Mouse (Mus musculus): Measurements from ENCODE around the gene Gtdc1. TPM values are rescaled to one million over a fixed set of nuclear protein-coding genes. Genes with fewer than 3 reads are reported as not detected.

Gtdc1 gene
- polyA plus RNA-seq, 1 experiment from 2014 or later: 17.4 TPM

DNA sequence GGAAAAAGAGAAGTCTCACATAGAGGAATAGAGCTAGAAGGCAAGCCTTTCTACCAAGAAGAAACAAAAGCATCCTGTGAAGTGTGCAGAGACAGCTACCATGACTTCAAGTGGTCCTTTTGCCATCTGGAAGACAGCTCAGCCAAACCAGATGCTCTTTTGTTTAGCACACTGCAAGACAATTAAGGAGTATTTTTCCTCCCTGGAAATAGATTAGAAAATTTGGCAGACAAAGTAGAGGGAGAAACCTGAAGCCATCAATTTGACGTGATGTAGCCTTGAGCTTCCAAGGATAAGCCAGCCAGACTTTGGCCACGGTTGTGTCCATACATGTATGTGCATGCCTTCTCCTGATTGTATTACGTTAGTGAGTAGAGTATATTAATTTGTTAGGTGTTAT lies 3.5 kb upstream of the Gtdc1 start:
- Histone ChIP-seq H3K9ac (ENCODE audit: low read depth, low read length) (no peak overlapping the region), H3K27ac (ENCODE audit: low read length) (no peak overlapping the region), H3K4me2 (ENCODE audit: low read length) (no peak overlapping the region), H3K4me1 (ENCODE audit: control insufficient read depth, insufficient read depth, low read length) (no peaks in the 10 kb centered on the region), H3K9me3 (replicated peaks; ENCODE audit: control insufficient read depth, low read length, poor library complexity, severe bottlenecking) (no peaks in the 10 kb centered on the region), H3K4me3 (ENCODE audit: low read depth, low read length) (no peak overlapping the region), H3K36me3 (ENCODE audit: control insufficient read depth, insufficient read depth, low read length) (no peaks in the 10 kb centered on the region), H3K27me3 (ENCODE audit: control insufficient read depth, insufficient read depth, low read depth, low read length) (no peaks in the 10 kb centered on the region)
- ATAC-seq: no peak
- WGBS: 85% methylated on average over 3 of the region's 3 CpGs

DNA sequence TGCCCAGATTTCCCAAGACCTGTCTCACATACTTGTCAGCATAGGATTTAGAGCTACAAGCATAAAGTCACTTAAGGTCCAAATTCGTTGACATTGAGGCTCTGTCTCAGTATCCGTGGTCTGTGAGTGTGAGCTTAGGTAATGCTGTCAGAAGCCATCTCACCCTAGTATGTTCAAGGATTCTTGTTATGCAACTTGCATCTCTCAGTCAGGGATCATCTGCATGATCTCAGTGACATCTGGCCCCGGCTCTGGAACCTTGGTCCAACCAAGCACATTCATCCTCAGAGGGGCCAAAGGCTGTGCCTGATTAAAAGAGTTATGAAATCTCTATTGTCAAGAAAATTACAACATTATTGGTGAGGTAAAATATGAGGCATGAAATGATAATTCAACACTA lies 1.2 kb upstream of the Gtdc1 start:
- Histone ChIP-seq H3K4me2 (ENCODE audit: low read length) (no peak overlapping the region), H3K4me1 (ENCODE audit: control insufficient read depth, insufficient read depth, low read length) (peaks cover 4% of the 10 kb centered on the region; the same call in 1 of the 2 replicates)
- 76% methylated on average over 3 of the region's 3 CpGs for WGBS

DNA sequence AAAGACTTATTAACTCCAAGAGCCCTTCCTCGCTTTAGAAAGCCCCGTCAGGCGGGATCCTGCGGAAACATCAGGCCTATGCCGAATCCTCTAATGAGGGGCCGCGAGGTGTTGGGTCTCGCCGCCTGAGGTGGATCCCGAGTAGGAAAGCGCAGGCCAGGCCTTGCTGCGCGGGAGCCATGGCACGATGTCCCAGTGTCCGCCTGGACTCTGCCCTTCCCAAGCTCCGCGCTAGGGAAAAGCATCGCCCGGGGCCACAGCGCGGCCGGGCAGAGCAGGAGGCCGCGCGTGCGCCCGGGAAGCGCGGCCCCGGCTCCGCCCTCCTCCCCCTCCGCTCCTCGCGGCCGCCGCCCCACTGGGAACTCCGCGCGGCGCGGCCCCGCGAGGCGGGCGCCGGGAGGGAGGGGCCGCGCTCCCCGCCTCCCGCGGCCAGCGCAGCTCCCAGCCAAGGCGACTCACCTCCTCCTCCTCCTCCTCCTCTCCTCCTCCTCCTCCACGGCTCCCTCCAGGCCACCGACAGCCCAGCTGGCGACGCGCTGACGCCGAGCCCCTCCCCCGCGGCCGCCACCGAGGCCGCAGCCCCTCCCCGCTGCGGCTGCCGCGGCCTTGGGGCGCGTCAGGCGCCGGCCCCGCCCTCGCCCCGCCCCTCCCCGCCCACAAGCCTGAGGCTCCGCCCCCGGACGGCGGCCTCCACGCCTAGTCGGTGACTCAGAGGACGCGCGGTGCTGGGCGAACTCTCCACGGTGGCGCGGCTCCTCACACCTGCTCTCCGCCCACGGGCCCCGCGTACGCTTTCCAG lies 575 bp downstream of the Gtdc1 start:
- peak overlapping the region; percentile 88 for H3K27ac ChIP-seq (ENCODE audit: low read length)
- under 1% methylated on average over 65 of the region's 95 CpGs for WGBS

More for the DNA sequence above, 1.2 kb upstream of the Gtdc1 start:
- Histone ChIP-seq H3K9me3 (replicated peaks; ENCODE audit: control insufficient read depth, low read length, poor library complexity, severe bottlenecking) (no peaks in the 10 kb centered on the region), H3K4me3 (ENCODE audit: low read depth, low read length) (no peak overlapping the region), H3K27ac (ENCODE audit: low read length) (no peak overlapping the region), H3K27me3 (ENCODE audit: control insufficient read depth, insufficient read depth, low read depth, low read length) (no peaks in the 10 kb centered on the region), H3K36me3 (ENCODE audit: control insufficient read depth, insufficient read depth, low read length) (no peaks in the 10 kb centered on the region), H3K9ac (ENCODE audit: low read depth, low read length) (no peak overlapping the region)
- no peak for ATAC-seq

DNA sequence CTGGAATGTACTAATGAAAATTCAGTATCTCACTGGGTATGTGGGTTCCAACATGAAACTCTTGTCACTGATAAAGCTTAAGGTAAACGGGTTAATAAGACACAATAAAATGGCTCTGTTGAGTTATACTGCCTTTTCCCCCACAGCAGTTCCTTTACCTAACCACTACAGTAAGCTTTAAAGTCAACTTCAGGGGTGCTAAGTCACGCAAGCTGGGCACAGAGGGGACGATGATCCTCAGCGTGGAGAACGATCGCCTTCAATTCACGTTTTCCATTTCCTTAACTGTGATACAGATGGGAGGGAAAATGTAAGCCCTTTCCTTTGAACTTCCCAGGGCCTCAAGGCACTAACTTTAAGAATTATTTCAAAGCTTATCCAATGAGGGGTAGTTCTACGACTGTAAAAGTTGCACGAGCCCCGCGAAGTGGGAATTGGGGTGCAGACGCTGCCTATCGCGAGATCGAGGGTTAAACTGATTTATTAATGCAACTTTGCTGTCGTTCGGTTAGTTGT lies 1.2 kb downstream of the Gtdc1 start:
- Histone ChIP-seq H3K9ac (ENCODE audit: low read depth, low read length) (peak overlapping the region; percentile 89), H3K4me2 (ENCODE audit: low read length) (peak overlapping the region; percentile 87), H3K4me1 (ENCODE audit: control insufficient read depth, insufficient read depth, low read length) (peaks cover 4% of the 10 kb centered on the region; the same call in 1 of the 2 replicates), H3K4me3 (ENCODE audit: low read depth, low read length) (peak overlapping the region; percentile 57), H3K27me3 (ENCODE audit: control insufficient read depth, insufficient read depth, low read depth, low read length) (no peaks in the 10 kb centered on the region), H3K36me3 (ENCODE audit: control insufficient read depth, insufficient read depth, low read length) (no peaks in the 10 kb centered on the region), H3K27ac (ENCODE audit: low read length) (peak overlapping the region; percentile 88), H3K9me3 (replicated peaks; ENCODE audit: control insufficient read depth, low read length, poor library complexity, severe bottlenecking) (no peaks in the 10 kb centered on the region)
- ATAC-seq: peak; percentile 0; the same call in 1 of the 2 replicates
- under 1% methylated on average over 17 of the region's 17 CpGs for WGBS

More for the DNA sequence above, 575 bp downstream of the Gtdc1 start:
- Histone ChIP-seq H3K9ac (ENCODE audit: low read depth, low read length) (peak overlapping the region; percentile 89), H3K4me3 (ENCODE audit: low read depth, low read length) (peak overlapping the region; percentile 57), H3K4me2 (ENCODE audit: low read length) (peak overlapping the region; percentile 87), H3K9me3 (replicated peaks; ENCODE audit: control insufficient read depth, low read length, poor library complexity, severe bottlenecking) (no peaks in the 10 kb centered on the region), H3K4me1 (ENCODE audit: control insufficient read depth, insufficient read depth, low read length) (peaks cover 4% of the 10 kb centered on the region; the same call in 1 of the 2 replicates), H3K36me3 (ENCODE audit: control insufficient read depth, insufficient read depth, low read length) (no peaks in the 10 kb centered on the region), H3K27me3 (ENCODE audit: control insufficient read depth, insufficient read depth, low read depth, low read length) (no peaks in the 10 kb centered on the region)
- peak; percentile 98 for ATAC-seq

DNA sequence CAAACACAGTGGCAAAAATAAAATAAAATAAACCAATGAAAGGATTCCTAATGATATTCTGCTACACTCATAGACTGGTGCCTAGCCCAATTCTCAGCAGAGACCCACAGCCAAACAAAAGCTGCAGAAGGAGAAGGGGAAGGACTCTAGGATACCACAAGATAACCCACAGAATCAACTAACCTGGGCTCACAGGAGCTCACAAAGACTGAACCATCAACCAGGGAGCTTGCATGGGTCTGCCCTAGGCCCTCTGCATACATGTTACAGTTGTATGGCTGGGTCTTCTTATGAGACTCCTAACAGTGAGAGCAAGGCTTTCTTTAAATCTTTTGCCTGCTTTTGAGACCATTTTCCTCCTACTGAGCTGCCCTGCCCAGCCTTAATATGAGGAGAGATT lies 2.8 kb downstream of the Gtdc1 start:
- H3K27ac ChIP-seq (ENCODE audit: low read length): no peak overlapping the region
- no peak for ATAC-seq
- H3K27me3 ChIP-seq (ENCODE audit: control insufficient read depth, insufficient read depth, low read depth, low read length): no peaks in the 10 kb centered on the region
- H3K4me3 ChIP-seq (ENCODE audit: low read depth, low read length): no peak overlapping the region
- no peak overlapping the region for H3K9ac ChIP-seq (ENCODE audit: low read depth, low read length)
- no peak overlapping the region for H3K4me2 ChIP-seq (ENCODE audit: low read length)
- peaks cover 4% of the 10 kb centered on the region; the same call in 1 of the 2 replicates for H3K4me1 ChIP-seq (ENCODE audit: control insufficient read depth, insufficient read depth, low read length)
- no peaks in the 10 kb centered on the region for H3K9me3 ChIP-seq (replicated peaks; ENCODE audit: control insufficient read depth, low read length, poor library complexity, severe bottlenecking)
- H3K36me3 ChIP-seq (ENCODE audit: control insufficient read depth, insufficient read depth, low read length): no peaks in the 10 kb centered on the region

DNA sequence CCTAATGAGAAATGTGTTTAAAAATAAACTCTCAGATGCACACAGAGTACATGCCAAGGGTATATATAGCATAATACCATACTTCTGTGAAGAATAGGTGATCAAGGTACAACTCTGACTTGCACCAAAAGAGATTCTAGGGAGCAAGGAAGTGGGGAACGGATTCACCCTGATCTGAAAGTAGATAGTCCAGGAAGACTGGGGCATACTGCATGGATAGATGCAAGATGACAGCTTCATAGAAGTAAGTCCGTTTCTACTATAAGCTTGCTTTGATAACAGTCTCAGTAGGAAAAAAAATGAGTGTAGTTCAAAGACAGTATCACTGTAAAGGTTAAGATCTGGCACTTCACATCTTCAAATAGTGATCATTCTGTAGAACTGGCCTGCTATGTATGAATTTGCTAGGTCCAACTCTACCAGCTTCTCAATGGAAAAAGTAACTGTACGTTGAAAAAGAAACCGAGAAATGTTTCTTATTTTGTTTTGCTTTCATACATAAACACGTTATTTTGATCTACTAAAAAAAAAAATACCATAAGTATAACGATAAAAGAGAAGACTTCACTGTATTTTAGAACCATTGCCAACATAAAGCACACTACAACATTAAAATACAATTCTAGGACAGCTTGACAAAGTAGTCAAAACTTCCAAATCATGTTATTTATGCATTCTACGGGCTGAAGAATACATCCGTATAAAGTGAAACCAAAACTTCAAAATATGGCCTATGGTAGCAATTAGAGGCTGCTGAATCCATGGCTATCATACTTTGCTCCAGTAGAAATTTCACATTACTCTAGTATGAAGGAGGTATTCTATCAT lies 4.2 kb downstream of the Gtdc1 start:
- Histone ChIP-seq H3K4me3 (ENCODE audit: low read depth, low read length) (no peak overlapping the region), H3K36me3 (ENCODE audit: control insufficient read depth, insufficient read depth, low read length) (no peaks in the 10 kb centered on the region), H3K9ac (ENCODE audit: low read depth, low read length) (no peak overlapping the region), H3K9me3 (replicated peaks; ENCODE audit: control insufficient read depth, low read length, poor library complexity, severe bottlenecking) (no peaks in the 10 kb centered on the region), H3K4me1 (ENCODE audit: control insufficient read depth, insufficient read depth, low read length) (peaks cover 4% of the 10 kb centered on the region; the same call in 1 of the 2 replicates), H3K27ac (ENCODE audit: low read length) (no peak overlapping the region), H3K27me3 (ENCODE audit: control insufficient read depth, insufficient read depth, low read depth, low read length) (no peaks in the 10 kb centered on the region), H3K4me2 (ENCODE audit: low read length) (no peak overlapping the region)
- ATAC-seq: no peak
- 93% methylated on average over 8 of the region's 8 CpGs for WGBS

DNA sequence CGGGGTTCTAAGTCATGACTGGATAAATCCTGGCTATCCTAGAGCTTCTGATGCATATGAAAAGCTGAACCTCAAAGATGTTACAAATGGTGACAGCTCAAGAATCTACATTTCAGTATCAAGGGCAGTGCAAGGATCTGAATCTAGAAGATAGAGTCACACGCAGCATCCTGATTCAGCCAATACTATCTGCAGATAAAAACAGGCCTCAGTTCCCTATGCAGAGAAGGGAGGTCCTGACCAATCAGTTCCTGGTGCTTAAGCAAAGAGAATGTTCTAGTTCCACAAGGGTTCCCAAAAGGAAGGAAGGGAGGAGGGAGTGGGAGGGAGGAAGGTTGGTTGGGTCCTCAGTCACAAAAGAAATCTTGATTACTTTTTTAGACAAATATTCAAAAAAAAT lies 5.0 kb downstream of the Gtdc1 start:
- WGBS: 92% methylated on average over 2 of the region's 2 CpGs
- no peak overlapping the region for H3K4me3 ChIP-seq (ENCODE audit: low read depth, low read length)
- no peaks in the 10 kb centered on the region for H3K36me3 ChIP-seq (ENCODE audit: control insufficient read depth, insufficient read depth, low read length)
- no peak overlapping the region for H3K9ac ChIP-seq (ENCODE audit: low read depth, low read length)
- H3K4me2 ChIP-seq (ENCODE audit: low read length): no peak overlapping the region
- H3K27ac ChIP-seq (ENCODE audit: low read length): no peak overlapping the region
- H3K4me1 ChIP-seq (ENCODE audit: control insufficient read depth, insufficient read depth, low read length): peaks cover 4% of the 10 kb centered on the region; the same call in 1 of the 2 replicates
- no peaks in the 10 kb centered on the region for H3K9me3 ChIP-seq (replicated peaks; ENCODE audit: control insufficient read depth, low read length, poor library complexity, severe bottlenecking)
- no peaks in the 10 kb centered on the region for H3K27me3 ChIP-seq (ENCODE audit: control insufficient read depth, insufficient read depth, low read depth, low read length)
- ATAC-seq: no peak

DNA sequence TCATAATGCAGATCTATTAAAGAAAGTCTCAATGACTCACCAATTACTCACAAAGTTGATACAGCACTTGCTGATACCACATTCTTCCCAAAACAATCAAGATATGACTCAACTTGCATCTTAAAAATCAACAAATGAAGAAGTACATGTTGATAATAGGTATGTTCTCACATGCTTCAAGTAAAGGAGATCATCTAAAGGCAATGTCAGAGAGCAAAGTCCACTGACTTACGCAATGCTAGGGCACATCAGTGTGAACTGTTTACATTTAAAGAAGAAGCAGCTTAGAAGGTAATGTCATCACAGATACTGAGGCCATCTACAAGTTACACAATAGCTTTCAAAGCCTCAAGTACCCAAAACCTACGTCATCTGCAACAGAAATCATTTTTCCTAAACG lies 7.0 kb downstream of the Gtdc1 start:
- peaks cover under 1% of the 10 kb centered on the region; the same call in 1 of the 2 replicates for H3K4me1 ChIP-seq (ENCODE audit: control insufficient read depth, insufficient read depth, low read length)
- no peaks in the 10 kb centered on the region for H3K27me3 ChIP-seq (ENCODE audit: control insufficient read depth, insufficient read depth, low read depth, low read length)
- no peak overlapping the region for H3K27ac ChIP-seq (ENCODE audit: low read length)
- H3K36me3 ChIP-seq (ENCODE audit: control insufficient read depth, insufficient read depth, low read length): no peaks in the 10 kb centered on the region
- H3K4me2 ChIP-seq (ENCODE audit: low read length): no peak overlapping the region
- ATAC-seq: no peak
- H3K9me3 ChIP-seq (replicated peaks; ENCODE audit: control insufficient read depth, low read length, poor library complexity, severe bottlenecking): no peaks in the 10 kb centered on the region
- 90% methylated on average over 3 of the region's 3 CpGs for WGBS
- H3K9ac ChIP-seq (ENCODE audit: low read depth, low read length): no peak overlapping the region
- H3K4me3 ChIP-seq (ENCODE audit: low read depth, low read length): no peak overlapping the region
